Mouse (Mus musculus) myocyte (in vitro differentiated cells): ENCODE measurements around the gene Cadps.

Experiments
- CEBPB ChIP-seq: IDR thresholded peaks from 2 replicates; pipeline ENCODE4 v1.6.1; 2011; ENCODE audit warnings: mild to moderate bottlenecking, moderate library complexity; ENCODE audit not compliant: poor library complexity, insufficient read depth, severe bottlenecking
- POLR2A ChIP-seq: IDR thresholded peaks from one replicate; pipeline ENCODE4 v1.6.1; 2011; ENCODE audit warnings: low read depth, mild to moderate bottlenecking, control low read depth, moderate library complexity; ENCODE audit not compliant: insufficient read length
- POLR2AphosphoS2 ChIP-seq: IDR thresholded peaks from one replicate; pipeline ENCODE4 v1.6.1; 2011; ENCODE audit warnings: low read depth, control low read depth; ENCODE audit not compliant: insufficient read length
- REST ChIP-seq: IDR thresholded peaks from one replicate; pipeline ENCODE4 v1.6.1; 2011; ENCODE audit warnings: mild to moderate bottlenecking, control low read depth, moderate library complexity; ENCODE audit not compliant: insufficient read depth, insufficient read length
- TCF12 ChIP-seq: IDR thresholded peaks from one replicate; pipeline ENCODE4 v1.6.1; 2011; ENCODE audit warnings: mild to moderate bottlenecking, control low read depth; ENCODE audit not compliant: poor library complexity, insufficient read depth, severe bottlenecking
- USF1 ChIP-seq: IDR thresholded peaks from one replicate; pipeline ENCODE4 v1.6.1; 2011; ENCODE audit warnings: low read depth, mild to moderate bottlenecking, control low read depth, moderate library complexity

DNA sequence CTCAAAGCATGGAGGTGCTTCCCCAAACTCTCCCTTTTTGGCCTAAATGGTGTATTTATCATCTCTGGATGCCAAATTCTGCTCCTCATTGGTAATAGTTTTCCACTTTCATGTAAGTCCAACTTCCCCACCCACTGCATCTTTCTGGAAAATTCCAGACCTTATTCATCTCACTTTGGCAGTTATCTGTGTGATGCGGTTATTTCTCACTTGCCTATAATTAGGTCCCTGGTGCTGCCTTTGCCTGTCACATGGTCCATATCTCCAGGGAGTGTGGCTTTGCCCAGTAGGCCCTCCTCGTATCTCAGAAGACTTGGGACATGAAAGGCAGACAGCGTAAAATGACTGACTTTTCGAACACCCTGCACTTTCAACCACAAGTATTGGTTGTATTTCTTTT lies 248.5 kb downstream of the Cadps start:
- no peak for TF ChIP-seq POLR2A
- no peak for TF ChIP-seq POLR2AphosphoS2
- no peak for TF ChIP-seq CEBPB
- no peak for TF ChIP-seq REST
- no peak for TF ChIP-seq TCF12
- TF ChIP-seq USF1: no peak
